Mouse (Mus musculus) heart, embryonic 13.5 days (tissue): ENCODE data around the gene Bcan. TPM values are rescaled to one million over a fixed set of nuclear protein-coding genes. Genes with fewer than 3 reads are reported as not detected.

Source experiments
- ATAC-seq: fragments of 200-750 bp; cut with Nextera tagmentation; 2 replicates; pipeline ENCODE4 v1.8.0; 2017; ENCODE audit warnings: moderate TSS enrichment; ENCODE audit not compliant: insufficient number of reproducible peaks, low FRiP score, low TSS enrichment; ENCODE audit errors: extremely low read depth
- H3K27ac ChIP-seq: fragments of 300-500 bp; sonication (generic); replicated peaks from 2 replicates; pipeline ENCODE4 v1.5.1; 2015; ENCODE audit warnings: moderate library complexity, mild to moderate bottlenecking, inconsistent platforms
- H3K27me3 ChIP-seq: fragments of 300-500 bp; sonication (generic); replicated peaks from 2 replicates; pipeline ENCODE4 v1.6.1; 2015; ENCODE audit warnings: mild to moderate bottlenecking, inconsistent platforms
- H3K36me3 ChIP-seq: fragments of 300-500 bp; sonication (generic); 2 replicates; pipeline ENCODE4 v1.6.1; 2015; ENCODE audit warnings: mild to moderate bottlenecking, inconsistent platforms
- H3K4me1 ChIP-seq: fragments of 300-500 bp; sonication (generic); 2 replicates; pipeline ENCODE4 v1.6.1; 2015; ENCODE audit warnings: inconsistent platforms
- H3K4me2 ChIP-seq: fragments of 300-500 bp; sonication (generic); 2 replicates; pipeline ENCODE4 v1.6.1; 2015; ENCODE audit warnings: inconsistent platforms, mild to moderate bottlenecking, moderate library complexity
- H3K4me3 ChIP-seq: fragments of 300-500 bp; sonication (generic); 2 replicates; pipeline ENCODE4 v1.5.1; 2015; ENCODE audit warnings: moderate library complexity, mild to moderate bottlenecking, inconsistent platforms
- H3K9ac ChIP-seq: fragments of 300-500 bp; sonication (generic); 2 replicates; pipeline ENCODE4 v1.6.1; 2015; ENCODE audit warnings: inconsistent platforms, mild to moderate bottlenecking, moderate library complexity
- H3K9me3 ChIP-seq: fragments of 300-500 bp; sonication (generic); 2 replicates; pipeline ENCODE4 v1.6.1; 2016; ENCODE audit warnings: inconsistent platforms
- WGBS: fragments of 180-500 bp; shearing (Covaris S2); methylation state at CpG from one replicate; pipeline ENCODE4 v1.1.7; 2015; ENCODE audit warnings: mixed read lengths; 5-methylcytosine and 5-hydroxymethylcytosine counted together
- polyA plus RNA-seq: library from polyadenylated mRNA; unstranded; fragments of >200 nt; fragmentation: Nextera tagmentation; extraction: Ambion mirVana; gene quantifications from 2 replicates; pipeline ENCODE4 v1.2.1, GENCODE M21; 2015

The Bcan gene
- polyA plus RNA-seq, 1 experiment from 2014 or later = 0.07 TPM

DNA sequence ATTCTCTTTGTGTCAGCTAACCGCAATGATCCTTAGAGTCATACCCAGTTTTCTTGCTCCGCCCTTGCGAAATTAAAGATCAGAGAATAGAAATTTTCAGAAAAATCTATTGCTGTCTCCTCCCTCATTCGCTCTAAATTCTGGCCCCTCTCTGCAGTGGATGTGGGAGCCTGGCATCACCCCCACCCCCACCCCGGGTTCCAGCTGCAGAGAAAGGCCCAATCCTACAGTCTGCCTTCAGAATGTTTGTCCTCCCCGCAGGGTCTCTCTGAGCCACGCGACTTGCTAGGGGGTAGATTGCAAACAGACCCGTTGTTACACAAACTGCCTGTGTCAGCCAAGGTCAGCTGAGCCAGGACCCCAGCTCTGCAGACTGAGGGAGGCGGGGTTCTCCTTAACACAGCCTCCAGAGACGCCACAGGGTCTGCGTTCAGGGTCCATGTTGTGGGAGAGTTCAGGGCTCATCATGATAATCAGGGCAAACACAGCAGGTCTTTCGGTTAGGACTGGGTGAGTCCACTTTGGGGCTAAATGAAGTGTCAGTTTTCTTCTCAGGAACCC lies 50.0 kb downstream of the Bcan start:
- Histone ChIP-seq H3K27me3 (peaks cover 87% of the 10 kb centered on the region), H3K4me3 (0 out of 2 replicates have a peak overlapping the region, but pooled peaks have one; percentile 17), H3K9me3 (no peaks in the 10 kb centered on the region), H3K9ac (no peak overlapping the region), H3K36me3 (no peaks in the 10 kb centered on the region), H3K27ac (no peak overlapping the region), H3K4me1 (peaks cover 65% of the 10 kb centered on the region), H3K4me2 (peak overlapping the region; percentile 31; the same call in 1 of the 2 replicates)
- WGBS = 14% methylated on average over 13 of the region's 13 CpGs
- ATAC-seq = no peak

DNA sequence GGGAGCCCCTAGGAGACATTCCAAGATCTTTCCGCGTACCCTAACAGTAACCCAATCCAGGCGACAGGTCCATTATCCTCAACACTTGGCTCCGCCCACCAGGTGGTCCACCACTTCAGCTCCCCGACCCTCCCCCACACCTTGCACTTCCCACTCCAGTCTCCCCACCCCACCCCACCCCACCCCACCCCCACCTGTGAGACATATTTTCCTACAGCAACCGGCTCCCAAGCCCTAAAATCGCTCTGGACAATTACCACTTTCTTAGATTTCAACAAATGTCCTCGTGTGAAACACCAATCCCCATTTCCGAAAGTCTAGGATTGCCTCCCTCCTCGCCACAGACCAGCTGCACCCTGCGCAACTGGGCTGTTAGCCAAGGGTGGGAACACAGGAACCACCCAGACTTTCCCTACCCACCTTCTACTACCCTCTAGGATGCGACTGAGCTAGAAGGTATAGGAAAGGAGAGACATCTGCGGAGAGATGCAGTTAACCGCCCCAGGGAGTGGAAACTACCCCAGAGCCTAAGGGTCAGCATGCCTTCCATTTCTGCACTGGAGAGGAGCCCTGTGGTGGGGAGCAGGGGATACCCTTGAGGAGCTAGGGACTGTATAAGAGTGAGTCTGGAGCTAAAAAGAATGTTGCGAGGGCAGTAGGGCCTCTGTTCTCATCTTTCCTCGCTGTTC lies 50.6 kb downstream of the Bcan start:
- WGBS = 14% methylated on average over 16 of the region's 16 CpGs
- H3K27me3 ChIP-seq = peaks cover 89% of the 10 kb centered on the region
- peak overlapping the region; percentile 48; the same call in 1 of the 2 replicates for H3K9ac ChIP-seq
- no peak overlapping the region for H3K27ac ChIP-seq
- no peaks in the 10 kb centered on the region for H3K36me3 ChIP-seq
- H3K4me2 ChIP-seq = peak overlapping the region; percentile 70
- no peak for ATAC-seq
- no peaks in the 10 kb centered on the region for H3K9me3 ChIP-seq
- H3K4me3 ChIP-seq = peak overlapping the region; percentile 39
- H3K4me1 ChIP-seq = peaks cover 71% of the 10 kb centered on the region

DNA sequence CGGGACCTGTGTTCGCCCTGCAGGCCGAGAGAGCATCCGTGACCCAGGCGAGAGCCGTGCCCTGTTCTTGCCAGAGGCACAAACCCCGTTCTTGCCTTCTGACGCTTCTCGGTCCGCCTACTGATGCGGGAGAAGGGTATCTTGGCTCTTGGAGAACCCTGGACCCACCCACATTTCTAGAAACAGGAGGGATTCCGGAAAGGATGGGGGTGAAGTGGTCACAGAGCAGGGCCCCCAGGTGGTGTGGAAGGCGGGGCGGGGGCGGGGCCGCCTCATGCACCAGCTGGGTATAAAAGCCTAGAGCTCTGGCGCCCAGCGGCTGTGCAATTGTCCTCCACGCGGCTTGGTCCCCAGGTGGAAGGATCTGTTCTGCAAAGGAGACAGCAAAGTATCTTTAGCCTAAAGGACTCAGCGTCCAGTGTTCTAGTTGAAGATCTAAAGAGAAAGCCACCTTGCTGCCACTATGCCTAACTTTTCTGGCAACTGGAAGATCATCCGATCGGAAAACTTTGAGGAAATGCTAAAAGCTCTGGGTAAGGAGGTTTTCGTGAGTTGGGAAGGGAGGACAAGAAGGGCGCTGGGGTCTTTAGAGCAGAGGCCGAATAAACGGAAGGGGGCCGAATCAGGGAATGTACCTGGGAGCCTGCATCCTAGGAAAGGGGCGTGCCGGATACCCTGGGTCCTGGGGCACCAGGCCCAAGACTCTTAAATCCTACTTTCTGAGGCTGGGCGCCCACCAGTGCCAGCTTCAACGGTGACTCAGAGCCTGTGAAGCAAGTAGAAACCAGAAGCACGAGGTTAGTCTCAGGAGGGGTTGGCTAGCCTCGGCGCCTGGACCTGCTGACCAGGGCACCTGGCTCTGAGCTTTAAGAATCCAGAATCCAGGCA lies 51.4 kb downstream of the Bcan start, which contains the start of gene Crabp2:
TSS of gene Crabp2 (plus strand) at position 289 of the 888 bp plus-strand sequence.
- Histone ChIP-seq H3K27me3 (peaks cover 87% of the 10 kb centered on the region), H3K4me2 (peak within 1 kb of the TSS; percentile 70), H3K4me1 (peaks cover 79% of the 10 kb centered on the region), H3K36me3 (no peaks in the 10 kb centered on the region), H3K9me3 (no peaks in the 10 kb centered on the region), H3K27ac (no peak within 1 kb of the TSS), H3K4me3 (peak within 1 kb of the TSS; percentile 39), H3K9ac (peak within 1 kb of the TSS; percentile 71)
- 2% methylated on average over 35 of the region's 35 CpGs for WGBS
- no peak for ATAC-seq

DNA sequence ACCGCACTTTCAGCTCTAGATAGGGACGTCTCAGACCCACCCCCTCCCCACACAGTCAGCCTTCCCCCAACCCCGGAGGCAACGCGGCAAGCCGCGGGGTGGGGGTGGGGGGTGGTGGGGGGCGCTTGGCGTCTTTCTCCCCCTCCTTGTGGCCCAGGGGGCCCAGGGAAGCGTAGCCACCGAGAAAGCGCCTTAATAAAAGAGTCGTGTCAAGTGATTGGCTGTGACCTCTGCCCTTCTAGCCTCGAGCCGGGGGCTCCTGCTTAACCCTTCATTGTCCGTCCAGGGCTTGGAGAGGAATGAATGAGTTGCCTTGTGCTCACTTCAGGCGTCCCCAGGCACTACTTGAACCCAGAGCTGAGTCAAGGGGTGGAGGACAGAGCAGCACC lies 52.2 kb downstream of the Bcan start:
- ATAC-seq = no peak
- Histone ChIP-seq H3K4me1 (peaks cover 77% of the 10 kb centered on the region), H3K4me2 (peak overlapping the region; percentile 70), H3K36me3 (peaks cover 3% of the 10 kb centered on the region; the same call in 1 of the 2 replicates), H3K27me3 (peaks cover 79% of the 10 kb centered on the region), H3K4me3 (peak overlapping the region; percentile 39), H3K9me3 (no peaks in the 10 kb centered on the region), H3K9ac (peak overlapping the region; percentile 71), H3K27ac (no peak overlapping the region)
- WGBS = under 1% methylated on average over 17 of the region's 17 CpGs

DNA sequence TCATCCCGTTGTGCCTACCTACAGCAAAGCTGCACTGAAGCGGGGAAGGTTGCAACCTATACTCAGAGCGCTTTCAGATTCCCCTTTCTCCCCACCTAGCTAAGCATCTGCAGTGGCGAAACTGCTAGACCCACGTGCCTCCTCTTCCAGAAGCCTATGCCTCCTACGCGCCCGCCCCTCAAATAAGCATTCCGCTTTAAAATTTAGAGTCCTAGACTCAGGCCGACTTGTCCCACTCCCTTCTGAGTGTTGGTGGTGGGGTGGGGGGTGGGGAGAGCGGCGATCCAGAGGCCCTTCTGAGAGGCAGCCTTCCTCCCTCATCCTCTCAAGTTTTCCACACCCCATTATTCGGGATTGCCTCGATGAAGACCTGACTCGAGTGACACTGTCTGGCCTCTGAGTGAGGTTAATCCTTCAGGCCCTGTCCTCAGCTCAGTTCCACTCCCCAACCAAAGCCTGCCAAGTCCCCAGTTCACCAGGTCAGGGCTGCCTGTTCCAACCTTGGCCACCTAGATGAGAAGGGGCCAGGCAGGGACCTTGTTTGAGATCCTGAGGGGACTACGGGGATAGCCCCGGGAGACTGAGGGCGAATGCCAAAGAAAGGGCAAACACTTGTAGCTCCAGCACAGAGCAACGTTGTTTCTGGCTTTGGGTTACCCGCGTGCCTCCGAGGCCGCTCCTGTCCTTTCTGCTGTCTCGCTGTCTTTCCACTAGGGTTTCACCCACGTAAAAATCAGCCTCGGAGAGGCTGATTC lies 52.8 kb downstream of the Bcan start:
- Histone ChIP-seq H3K9ac (peak overlapping the region; percentile 71), H3K4me3 (peak overlapping the region; percentile 39), H3K9me3 (no peaks in the 10 kb centered on the region), H3K36me3 (peaks cover 8% of the 10 kb centered on the region), H3K27ac (no peak overlapping the region), H3K4me1 (peaks cover 71% of the 10 kb centered on the region), H3K4me2 (peak overlapping the region; percentile 70), H3K27me3 (peaks cover 74% of the 10 kb centered on the region)
- 4% methylated on average over 26 of the region's 26 CpGs for WGBS
- ATAC-seq = no peak

DNA sequence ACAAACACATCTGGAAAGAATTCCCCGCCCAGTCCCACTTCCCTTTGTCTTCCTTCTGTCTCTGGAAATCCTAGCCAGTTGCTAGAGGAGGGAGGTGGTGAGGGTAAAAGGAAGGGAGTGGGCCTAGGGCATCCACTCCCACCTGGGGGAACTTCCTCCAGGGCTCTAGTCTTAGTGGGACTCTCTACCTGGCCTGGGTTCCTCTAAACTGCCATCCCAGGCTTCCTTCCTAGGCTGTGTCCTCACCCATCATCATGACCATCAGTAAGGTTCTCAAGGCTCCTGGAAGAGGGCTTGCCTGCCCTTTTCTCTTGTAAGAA lies 53.5 kb downstream of the Bcan start:
- no peak overlapping the region; the same call in 1 of the 2 replicates for H3K4me2 ChIP-seq
- H3K27me3 ChIP-seq = peaks cover 67% of the 10 kb centered on the region
- H3K9me3 ChIP-seq = no peaks in the 10 kb centered on the region
- H3K4me3 ChIP-seq = no peak overlapping the region
- no peak overlapping the region for H3K27ac ChIP-seq
- WGBS = 42% methylated on average over 1 of the region's 1 CpGs
- H3K4me1 ChIP-seq = peaks cover 64% of the 10 kb centered on the region
- no peak for ATAC-seq
- H3K36me3 ChIP-seq = peaks cover 15% of the 10 kb centered on the region
- H3K9ac ChIP-seq = 0 out of 2 replicates have a peak overlapping the region, but pooled peaks have one; percentile 3

DNA sequence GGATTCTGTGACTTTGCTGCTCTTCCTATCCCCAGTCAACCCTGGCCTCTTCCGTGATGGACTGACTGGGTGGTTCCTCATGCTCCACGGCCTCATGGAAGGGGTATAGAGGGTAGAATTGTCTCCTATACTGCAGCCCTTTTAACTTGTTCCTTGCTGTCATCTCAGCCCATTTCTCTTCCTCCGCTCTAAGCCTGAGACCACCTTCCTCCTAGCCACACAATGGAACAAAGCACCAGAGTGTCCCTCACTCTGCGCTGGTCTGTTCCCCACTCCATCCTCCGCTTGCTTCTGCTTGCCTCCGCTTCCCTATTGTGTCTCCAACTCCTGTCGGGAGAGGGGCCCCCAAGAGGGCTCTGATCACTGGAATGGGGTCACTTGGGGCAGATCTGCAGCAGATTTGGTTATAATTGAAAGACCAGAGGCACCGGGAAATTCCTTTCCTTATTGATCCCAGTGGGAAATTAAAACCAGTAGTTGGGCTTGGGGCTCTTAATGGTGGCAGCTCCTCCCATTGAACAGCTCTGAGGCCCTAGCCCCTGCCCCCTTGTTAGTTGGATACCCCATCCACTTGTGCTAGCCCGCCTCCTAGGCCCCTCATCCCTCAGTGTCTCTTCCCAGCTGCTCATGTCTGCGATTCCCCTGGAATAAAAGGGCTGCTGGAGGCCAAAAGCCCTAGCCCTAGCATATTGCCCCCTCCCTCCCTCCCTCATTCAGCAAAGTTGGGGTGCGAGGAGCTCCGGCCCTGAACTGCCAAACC lies 54.1 kb downstream of the Bcan start:
- H3K4me1 ChIP-seq = peaks cover 64% of the 10 kb centered on the region
- no peak overlapping the region for H3K4me3 ChIP-seq
- WGBS = 34% methylated on average over 12 of the region's 12 CpGs
- peaks cover 21% of the 10 kb centered on the region for H3K36me3 ChIP-seq
- H3K4me2 ChIP-seq = no peak overlapping the region
- H3K9ac ChIP-seq = 0 out of 2 replicates have a peak overlapping the region, but pooled peaks have one; percentile 3
- ATAC-seq = no peak
- H3K27ac ChIP-seq = no peak overlapping the region
- H3K9me3 ChIP-seq = no peaks in the 10 kb centered on the region
- H3K27me3 ChIP-seq = peaks cover 62% of the 10 kb centered on the region

DNA sequence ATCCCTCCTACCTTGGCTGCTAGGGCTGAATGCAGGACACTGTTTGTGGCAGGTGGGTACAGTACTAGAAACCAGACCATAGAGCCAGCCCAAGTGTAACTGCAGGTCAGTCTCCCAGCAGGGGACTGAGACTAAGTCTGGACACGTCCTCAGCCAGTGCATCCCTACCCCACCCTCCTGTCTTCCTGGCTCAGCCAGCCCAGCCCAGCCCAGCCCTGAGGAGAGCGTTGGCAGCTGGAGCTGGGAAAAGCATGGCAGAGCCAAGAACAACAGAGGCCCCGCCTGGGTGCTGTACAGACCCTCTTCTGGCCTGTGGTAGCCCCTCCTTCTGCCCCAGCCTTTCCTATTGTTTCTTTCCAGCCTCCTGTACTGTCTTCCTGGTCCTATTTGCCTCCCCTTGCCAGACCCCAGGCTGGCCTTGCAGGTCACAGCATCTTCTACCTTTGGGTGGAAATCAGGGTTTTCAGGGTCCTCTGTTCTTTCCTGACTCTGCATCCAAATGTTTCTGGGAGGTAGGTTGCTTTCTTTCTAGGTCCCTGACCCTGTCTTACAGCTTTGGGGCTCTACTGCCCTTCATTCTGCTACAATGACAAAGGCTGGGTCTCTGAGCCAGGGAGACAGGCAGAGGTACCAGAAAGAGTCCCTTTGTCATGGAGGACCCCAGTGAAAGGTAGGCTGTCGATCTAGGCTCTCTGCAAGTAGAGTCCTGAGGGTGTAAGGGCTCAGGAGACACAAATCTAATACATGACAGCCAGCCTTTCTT lies 55.0 kb downstream of the Bcan start:
- Histone ChIP-seq H3K4me1 (peaks cover 60% of the 10 kb centered on the region), H3K27ac (peak overlapping the region; percentile 60), H3K36me3 (peaks cover 30% of the 10 kb centered on the region), H3K4me3 (no peak overlapping the region), H3K4me2 (no peak overlapping the region), H3K9me3 (no peaks in the 10 kb centered on the region), H3K27me3 (peaks cover 52% of the 10 kb centered on the region), H3K9ac (peak overlapping the region; percentile 44; the same call in 1 of the 2 replicates)
- 18% methylated on average over 4 of the region's 4 CpGs for WGBS
- ATAC-seq = peak; percentile 44; the same call in 1 of the 2 replicates

DNA sequence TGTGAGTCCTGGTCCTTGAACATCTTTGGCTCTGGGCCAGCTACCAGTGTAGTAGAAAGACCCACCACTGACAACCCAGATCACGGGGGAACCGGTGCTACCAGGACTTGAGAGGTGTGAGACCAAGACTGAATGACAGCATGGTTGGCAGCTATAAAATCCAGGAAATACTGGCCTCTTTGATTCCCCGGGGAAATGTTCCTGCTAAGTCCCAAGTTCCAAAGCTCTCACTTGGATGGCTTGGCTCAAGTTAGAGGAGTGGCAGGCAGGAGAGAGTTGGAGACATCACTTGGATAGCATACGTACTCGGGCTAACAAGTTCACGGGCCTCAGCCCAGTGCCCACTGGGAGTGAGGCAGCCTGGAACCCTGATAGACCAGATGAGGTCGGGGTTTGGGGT lies 56.4 kb downstream of the Bcan start:
- WGBS = 75% methylated on average over 7 of the region's 7 CpGs

DNA sequence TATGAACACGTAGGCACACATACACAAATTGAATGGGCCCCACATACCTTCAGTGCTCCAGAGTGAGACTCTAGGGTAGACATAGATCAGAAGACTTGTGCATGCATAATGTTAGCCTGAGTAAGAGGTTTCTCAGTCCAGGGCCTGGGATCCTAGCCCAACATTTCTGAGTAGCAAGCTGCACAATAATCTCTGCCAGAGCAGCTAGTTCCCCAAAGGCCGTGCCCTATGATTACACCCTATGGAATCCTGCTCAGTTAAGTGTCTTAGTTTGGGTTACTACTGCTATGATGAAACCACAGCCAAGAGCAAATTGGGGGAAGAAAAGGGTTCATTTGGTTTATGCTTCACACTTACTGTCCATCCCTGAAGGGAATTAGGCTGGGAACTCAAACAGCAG lies 57.6 kb downstream of the Bcan start:
- no peak overlapping the region for H3K27ac ChIP-seq
- H3K9ac ChIP-seq = no peak overlapping the region
- WGBS = 91% methylated on average over 2 of the region's 2 CpGs
- H3K4me1 ChIP-seq = peaks cover 38% of the 10 kb centered on the region
- no peaks in the 10 kb centered on the region for H3K9me3 ChIP-seq
- ATAC-seq = no peak
- H3K4me3 ChIP-seq = no peak overlapping the region
- peaks cover 27% of the 10 kb centered on the region for H3K27me3 ChIP-seq
- no peak overlapping the region for H3K4me2 ChIP-seq
- H3K36me3 ChIP-seq = peaks cover 56% of the 10 kb centered on the region

More for the DNA sequence above, 56.4 kb downstream of the Bcan start:
- ATAC-seq = no peak
- peaks cover 38% of the 10 kb centered on the region for H3K27me3 ChIP-seq
- no peak overlapping the region for H3K27ac ChIP-seq
- no peak overlapping the region for H3K4me3 ChIP-seq
- H3K36me3 ChIP-seq = peaks cover 44% of the 10 kb centered on the region
- no peaks in the 10 kb centered on the region for H3K9me3 ChIP-seq
- no peak overlapping the region for H3K4me2 ChIP-seq
- H3K9ac ChIP-seq = no peak overlapping the region
- H3K4me1 ChIP-seq = peaks cover 49% of the 10 kb centered on the region
